Mouse (Mus musculus): Measurements from ENCODE around the gene Trp53bp2. TPM values are rescaled to one million over a fixed set of nuclear protein-coding genes. Genes with fewer than 3 reads are reported as not detected.
A peak's percentile ranks its signal among the peaks of the same experiment; 100 is the strongest.

Gene Trp53bp2
- polyA plus RNA-seq, 1 experiment from 2014 or later = 20.2 TPM

- no peaks in the 10 kb centered on the region for H3K4me1 ChIP-seq (ENCODE audit: control insufficient read depth, insufficient read depth, low read length)
- no peak overlapping the region for H3K9ac ChIP-seq (ENCODE audit: low read length)
- 76% methylated on average over 6 of the region's 6 CpGs for whole genome bisulfite sequencing
- no peak overlapping the region for H3K4me3 ChIP-seq (ENCODE audit: low read depth, low read length)
- H3K9me3 ChIP-seq (replicated peaks; ENCODE audit: control insufficient read depth, low read length) = no peaks in the 10 kb centered on the region
- H3K36me3 ChIP-seq (ENCODE audit: control insufficient read depth, insufficient read depth, low read length) = no peaks in the 10 kb centered on the region
- no peak for DNase-seq (ENCODE audit: low spot score)
- no peak overlapping the region for H3K27ac ChIP-seq (ENCODE audit: low read depth, low read length)
- H3K27me3 ChIP-seq (replicated peaks; ENCODE audit: control insufficient read depth, insufficient read depth, low read length) = no peaks in the 10 kb centered on the region
- no peak for ATAC-seq
- no peak overlapping the region for H3K4me2 ChIP-seq (ENCODE audit: low read length)
These were observed 31.5 kb upstream of the Trp53bp2 start for GRCm38 (mm10) chr1:182377519-182377918.

GRCm38 (mm10) chr1:182378205-182378835 lies 30.7 kb upstream of the Trp53bp2 start:
- H3K27ac ChIP-seq (ENCODE audit: low read depth, low read length) = no peak overlapping the region
- H3K27me3 ChIP-seq (replicated peaks; ENCODE audit: control insufficient read depth, insufficient read depth, low read length) = no peaks in the 10 kb centered on the region
- no peak overlapping the region for H3K4me2 ChIP-seq (ENCODE audit: low read length)
- no peaks in the 10 kb centered on the region for H3K36me3 ChIP-seq (ENCODE audit: control insufficient read depth, insufficient read depth, low read length)
- no peak overlapping the region for H3K4me3 ChIP-seq (ENCODE audit: low read depth, low read length)
- WGBS = 86% methylated on average over 11 of the region's 11 CpGs
- no peaks in the 10 kb centered on the region for H3K4me1 ChIP-seq (ENCODE audit: control insufficient read depth, insufficient read depth, low read length)
- no peak overlapping the region for H3K9ac ChIP-seq (ENCODE audit: low read length)
- no peak for ATAC-seq
- no peak for DNase-seq (ENCODE audit: low spot score)
- no peaks in the 10 kb centered on the region for H3K9me3 ChIP-seq (replicated peaks; ENCODE audit: control insufficient read depth, low read length)

DNA sequence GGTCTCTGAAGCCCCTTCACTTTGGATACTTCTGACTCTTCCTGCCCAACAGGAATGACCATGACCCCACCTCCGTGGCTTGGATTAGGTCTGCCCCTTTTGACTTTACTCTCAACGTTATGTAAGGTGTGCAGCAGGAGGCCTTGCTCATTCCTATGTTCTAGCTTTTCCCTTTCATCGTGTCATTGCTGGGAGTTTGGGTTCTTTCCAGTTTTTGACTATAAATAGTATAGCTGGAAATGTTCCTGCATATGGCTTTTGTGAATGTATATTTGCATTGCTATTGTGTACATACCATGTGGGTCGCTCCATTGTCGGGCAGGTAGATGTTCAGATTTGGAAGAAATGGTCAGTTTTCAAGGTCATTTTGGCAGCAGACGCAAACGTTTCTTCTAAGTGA lies 30.1 kb upstream of the Trp53bp2 start:
- no peak overlapping the region for H3K27ac ChIP-seq (ENCODE audit: low read depth, low read length)
- H3K9ac ChIP-seq (ENCODE audit: low read length) = no peak overlapping the region
- no peak overlapping the region for H3K4me2 ChIP-seq (ENCODE audit: low read length)
- H3K4me1 ChIP-seq (ENCODE audit: control insufficient read depth, insufficient read depth, low read length) = no peaks in the 10 kb centered on the region
- ATAC-seq (no peak), DNase-seq (ENCODE audit: low spot score) (no peak)
- no peaks in the 10 kb centered on the region for H3K36me3 ChIP-seq (ENCODE audit: control insufficient read depth, insufficient read depth, low read length)
- no peaks in the 10 kb centered on the region for H3K27me3 ChIP-seq (replicated peaks; ENCODE audit: control insufficient read depth, insufficient read depth, low read length)
- H3K9me3 ChIP-seq (replicated peaks; ENCODE audit: control insufficient read depth, low read length) = no peaks in the 10 kb centered on the region
- WGBS = 83% methylated on average over 7 of the region's 7 CpGs
- H3K4me3 ChIP-seq (ENCODE audit: low read depth, low read length) = no peak overlapping the region

GRCm38 (mm10) chr1:182380683-182381082 lies 28.3 kb upstream of the Trp53bp2 start:
- Histone ChIP-seq H3K4me1 (ENCODE audit: control insufficient read depth, insufficient read depth, low read length) (no peaks in the 10 kb centered on the region), H3K36me3 (ENCODE audit: control insufficient read depth, insufficient read depth, low read length) (no peaks in the 10 kb centered on the region), H3K4me2 (ENCODE audit: low read length) (no peak overlapping the region), H3K9ac (ENCODE audit: low read length) (no peak overlapping the region), H3K27me3 (replicated peaks; ENCODE audit: control insufficient read depth, insufficient read depth, low read length) (no peaks in the 10 kb centered on the region), H3K4me3 (ENCODE audit: low read depth, low read length) (no peak overlapping the region), H3K27ac (ENCODE audit: low read depth, low read length) (no peak overlapping the region), H3K9me3 (replicated peaks; ENCODE audit: control insufficient read depth, low read length) (no peaks in the 10 kb centered on the region)
- DNase-seq (ENCODE audit: low spot score) (no peak), ATAC-seq (no peak)
- 85% methylated on average over 7 of the region's 7 CpGs for WGBS

GRCm38 (mm10) chr1:182381327-182381726 lies 27.6 kb upstream of the Trp53bp2 start:
- no peaks in the 10 kb centered on the region for H3K36me3 ChIP-seq (ENCODE audit: control insufficient read depth, insufficient read depth, low read length)
- H3K27ac ChIP-seq (ENCODE audit: low read depth, low read length) = no peak overlapping the region
- H3K9ac ChIP-seq (ENCODE audit: low read length) = no peak overlapping the region
- H3K4me3 ChIP-seq (ENCODE audit: low read depth, low read length) = no peak overlapping the region
- ATAC-seq (no peak), DNase-seq (ENCODE audit: low spot score) (no peak)
- no peaks in the 10 kb centered on the region for H3K4me1 ChIP-seq (ENCODE audit: control insufficient read depth, insufficient read depth, low read length)
- WGBS = 87% methylated on average over 3 of the region's 3 CpGs
- no peak overlapping the region for H3K4me2 ChIP-seq (ENCODE audit: low read length)
- H3K9me3 ChIP-seq (replicated peaks; ENCODE audit: control insufficient read depth, low read length) = no peaks in the 10 kb centered on the region
- H3K27me3 ChIP-seq (replicated peaks; ENCODE audit: control insufficient read depth, insufficient read depth, low read length) = no peaks in the 10 kb centered on the region

- 6% methylated on average over 9 of the region's 9 CpGs for WGBS
- Histone ChIP-seq H3K9ac (ENCODE audit: low read length) (no peak overlapping the region), H3K27ac (ENCODE audit: low read depth, low read length) (no peak overlapping the region), H3K27me3 (replicated peaks; ENCODE audit: control insufficient read depth, insufficient read depth, low read length) (no peaks in the 10 kb centered on the region), H3K4me1 (ENCODE audit: control insufficient read depth, insufficient read depth, low read length) (no peaks in the 10 kb centered on the region), H3K9me3 (replicated peaks; ENCODE audit: control insufficient read depth, low read length) (no peaks in the 10 kb centered on the region), H3K4me2 (ENCODE audit: low read length) (no peak overlapping the region), H3K4me3 (ENCODE audit: low read depth, low read length) (no peak overlapping the region), H3K36me3 (ENCODE audit: control insufficient read depth, insufficient read depth, low read length) (no peaks in the 10 kb centered on the region)
- no peak for ATAC-seq
- DNase-seq (ENCODE audit: low spot score) = no peak
These were observed 25.9 kb upstream of the Trp53bp2 start for GRCm38 (mm10) chr1:182383096-182383495.

- H3K27ac ChIP-seq (ENCODE audit: low read depth, low read length) = no peak overlapping the region
- WGBS = 89% methylated on average over 8 of the region's 8 CpGs
- ATAC-seq = no peak
These were observed 22.5 kb upstream of the Trp53bp2 start for GRCm38 (mm10) chr1:182386449-182386848.

GRCm38 (mm10) chr1:182388729-182389128 lies 20.2 kb upstream of the Trp53bp2 start:
- Histone ChIP-seq H3K27me3 (replicated peaks; ENCODE audit: control insufficient read depth, insufficient read depth, low read length) (no peaks in the 10 kb centered on the region), H3K27ac (ENCODE audit: low read depth, low read length) (no peak overlapping the region), H3K4me2 (ENCODE audit: low read length) (no peak overlapping the region), H3K4me3 (ENCODE audit: low read depth, low read length) (no peak overlapping the region), H3K9ac (ENCODE audit: low read length) (no peak overlapping the region), H3K4me1 (ENCODE audit: control insufficient read depth, insufficient read depth, low read length) (no peaks in the 10 kb centered on the region), H3K9me3 (replicated peaks; ENCODE audit: control insufficient read depth, low read length) (no peaks in the 10 kb centered on the region), H3K36me3 (ENCODE audit: control insufficient read depth, insufficient read depth, low read length) (no peaks in the 10 kb centered on the region)
- 54% methylated on average over 4 of the region's 4 CpGs for WGBS
- DNase-seq (ENCODE audit: low spot score) (no peak), ATAC-seq (no peak)

More at GRCm38 (mm10) chr1:182386449-182386848, 22.5 kb upstream of the Trp53bp2 start:
- Histone ChIP-seq H3K9me3 (replicated peaks; ENCODE audit: control insufficient read depth, low read length) (no peaks in the 10 kb centered on the region), H3K4me2 (ENCODE audit: low read length) (no peak overlapping the region), H3K4me1 (ENCODE audit: control insufficient read depth, insufficient read depth, low read length) (no peaks in the 10 kb centered on the region), H3K27me3 (replicated peaks; ENCODE audit: control insufficient read depth, insufficient read depth, low read length) (no peaks in the 10 kb centered on the region), H3K36me3 (ENCODE audit: control insufficient read depth, insufficient read depth, low read length) (no peaks in the 10 kb centered on the region), H3K4me3 (ENCODE audit: low read depth, low read length) (no peak overlapping the region), H3K9ac (ENCODE audit: low read length) (no peak overlapping the region)
- DNase-seq (ENCODE audit: low spot score) = no peak

DNA sequence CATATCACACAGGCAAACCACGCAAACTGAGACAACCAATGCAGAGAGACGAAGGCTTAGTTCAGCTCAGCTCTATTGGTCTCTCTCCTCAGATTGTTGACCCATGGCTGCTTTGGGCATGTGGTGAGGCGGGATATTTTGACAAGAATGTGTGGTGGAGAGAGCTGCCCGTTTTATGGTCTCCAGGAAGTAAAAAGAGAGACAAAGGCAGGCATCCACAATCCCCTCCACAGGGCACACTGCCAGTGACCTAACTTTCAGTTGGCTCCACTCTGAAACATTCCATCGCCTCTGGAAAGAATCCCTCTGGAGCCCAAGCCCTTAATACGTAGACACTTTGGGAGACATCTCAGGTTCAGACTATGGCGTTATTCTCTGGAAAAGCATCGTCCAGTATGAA lies 10.8 kb upstream of the Trp53bp2 start:
- DNase-seq (ENCODE audit: low spot score) = peak; percentile 20
- H3K27ac ChIP-seq (ENCODE audit: low read depth, low read length) = no peak overlapping the region
- no peaks in the 10 kb centered on the region for H3K36me3 ChIP-seq (ENCODE audit: control insufficient read depth, insufficient read depth, low read length)
- no peak overlapping the region for H3K9ac ChIP-seq (ENCODE audit: low read length)
- H3K4me3 ChIP-seq (ENCODE audit: low read depth, low read length) = no peak overlapping the region
- no peaks in the 10 kb centered on the region for H3K27me3 ChIP-seq (replicated peaks; ENCODE audit: control insufficient read depth, insufficient read depth, low read length)
- no peak overlapping the region for H3K4me2 ChIP-seq (ENCODE audit: low read length)
- 76% methylated on average over 8 of the region's 8 CpGs for WGBS
- no peak for ATAC-seq
- no peaks in the 10 kb centered on the region for H3K9me3 ChIP-seq (replicated peaks; ENCODE audit: control insufficient read depth, low read length)
- no peaks in the 10 kb centered on the region for H3K4me1 ChIP-seq (ENCODE audit: control insufficient read depth, insufficient read depth, low read length)
